Comparison of ENCODE assay signal across 25 mouse cellular contexts in genomic region chr8:34483212-34483611, GRCm38 (mm10).
"Had no signal": no experiment of that assay in that cellular context is flagged by ENCODE, and none has a peak within 500 bp of the region (broad histone marks: within the 10 kb centered on the region; RNA-seq: fewer than 3 reads in every experiment).

No protein-coding gene starts in this region.

- H3K4me3 ChIP-seq: heart, adult 2 months; heart, embryonic 12.5 days; hindbrain, embryonic 13.5 days; hindbrain, embryonic 15.5 days; kidney, embryonic 15.5 days; limb, embryonic 13.5 days; limb, embryonic 15.5 days; liver, embryonic 12.5 days had no signal

- H3K4me1 ChIP-seq: heart, embryonic 12.5 days; kidney, embryonic 15.5 days; limb, embryonic 15.5 days; liver, embryonic 12.5 days had no signal

- H3K27me3 ChIP-seq: heart, embryonic 12.5 days; hindbrain, embryonic 13.5 days; hindbrain, embryonic 15.5 days; kidney, embryonic 15.5 days; limb, embryonic 13.5 days; limb, embryonic 15.5 days; liver, embryonic 12.5 days had no signal

- H3K9ac ChIP-seq: heart, embryonic 12.5 days; hindbrain, embryonic 13.5 days; hindbrain, embryonic 15.5 days; kidney, embryonic 15.5 days; limb, embryonic 13.5 days; limb, embryonic 15.5 days; liver, embryonic 12.5 days; liver, embryonic 14.5 days had no signal

- DNase-seq: gastrocnemius, postnatal 14 days; gastrocnemius, postnatal 36 days; heart, adult 2 months; heart, postnatal 14 days; heart, postnatal 36 days; kidney, adult 11 months; kidney, adult 2 months; kidney, adult 9 months; kidney, postnatal 14 days; kidney, postnatal 36 days; layer of hippocampus, adult 9-11 months; layer of hippocampus, postnatal 36 days; left cerebral cortex, postnatal 4 days; lung, adult 18-20 months had no signal

- ATAC-seq: hindbrain, postnatal 0 days; intestine, embryonic 16.5 days; liver, embryonic 12.5 days had no signal

- H3K27ac ChIP-seq: heart, adult 2 months; hindbrain, embryonic 13.5 days; hindbrain, embryonic 15.5 days; hindbrain, postnatal 0 days; kidney, embryonic 15.5 days; kidney, postnatal 0 days; limb, embryonic 13.5 days; limb, embryonic 15.5 days; liver, embryonic 12.5 days; liver, embryonic 14.5 days had no signal

- H3K9me3 ChIP-seq: heart, embryonic 12.5 days; hindbrain, embryonic 13.5 days; hindbrain, embryonic 15.5 days; kidney, embryonic 15.5 days; limb, embryonic 13.5 days; limb, embryonic 15.5 days; liver, embryonic 12.5 days had no signal

- H3K4me2 ChIP-seq: heart, embryonic 12.5 days; hindbrain, embryonic 13.5 days; hindbrain, embryonic 15.5 days; kidney, embryonic 15.5 days; limb, embryonic 13.5 days; limb, embryonic 15.5 days; liver, embryonic 12.5 days had no signal

- H3K36me3 ChIP-seq: heart, embryonic 12.5 days; hindbrain, embryonic 13.5 days; hindbrain, embryonic 15.5 days; kidney, embryonic 15.5 days; limb, embryonic 13.5 days; limb, embryonic 15.5 days; liver, embryonic 12.5 days had no signal
